ENCODE assay signal across 26 mouse cellular contexts in genomic region chr10:115391896-115392295, GRCm38 (mm10). TPM values are rescaled to one million over a fixed set of nuclear protein-coding genes. Genes with fewer than 3 reads are reported as not detected.
DNase-seq lines count a peak whose midpoint lies in the region; ATAC-seq and TF ChIP-seq lines count a peak whose summit lies in the region.
"Had no signal": no experiment of that assay in that cellular context is flagged by ENCODE, and none has a peak within 500 bp of the region (broad histone marks: within the 10 kb centered on the region; RNA-seq: fewer than 3 reads in every experiment).

No protein-coding gene starts in this region.

- dilution Hi-C loops in CH12.LX (cut with MboI; ENCODE audit: extremely low pct_ligation_motif_present, extremely low pct_unique_long_range_greater_than_20kb, low sequenced_read_pairs) = no loop called here

- in situ Hi-C loops in CH12.LX (cut with MboI; ENCODE audit: low pct_ligation_motif_present, low pct_unique_long_range_greater_than_20kb, low sequenced_read_pairs) = no loop called here

- TF ChIP-seq EP300 in CH12.LX (IDR thresholded peaks at IDR 0.05; ENCODE audit: low read length) = no peak

- H3K27ac ChIP-seq in midbrain, embryonic 11.5 days (ENCODE audit: low read depth, low read length) = no peak overlapping the region
- no peak overlapping the region for H3K27ac ChIP-seq in midbrain, embryonic 16.5 days (ENCODE audit: low read length)
- H3K27ac ChIP-seq in CH12.LX (ENCODE audit: insufficient read depth, low read depth) = no peak overlapping the region
- H3K27ac ChIP-seq: embryonic facial prominence, embryonic 13.5 days; embryonic facial prominence, embryonic 15.5 days; forebrain, embryonic 10.5 days; forebrain, embryonic 12.5 days had no signal

- no peak overlapping the region for H3K9ac ChIP-seq in midbrain, embryonic 11.5 days (ENCODE audit: low read length)
- H3K9ac ChIP-seq in midbrain, embryonic 16.5 days (ENCODE audit: low read depth, low read length) = no peak overlapping the region
- H3K9ac ChIP-seq in CH12.LX (ENCODE audit: insufficient read depth, low read depth) = peak overlapping the region; percentile 32; the same call in 1 of the 2 replicates
- H3K9ac ChIP-seq: embryonic facial prominence, embryonic 13.5 days; embryonic facial prominence, embryonic 15.5 days; forebrain, embryonic 12.5 days had no signal

- TF ChIP-seq CTCF in CH12.LX (conservative IDR thresholded peaks at IDR 0.05 in 1 of 2, IDR thresholded peaks at IDR 0.05 in 1 of 2; ENCODE audit: low read depth in 2 of 2, low read length in 2 of 2) = no peak

- peaks cover 88% of the 10 kb centered on the region for H3K79me2 ChIP-seq in CH12.LX (replicated peaks; ENCODE audit: control insufficient read depth, extremely low read depth, insufficient read depth, poor library complexity, severe bottlenecking)
- peaks cover 98% of the 10 kb centered on the region for H3K79me2 ChIP-seq in myocyte (ENCODE audit: control insufficient read depth, insufficient read depth)

- H3ac ChIP-seq in myocyte (ENCODE audit: control insufficient read depth, insufficient read length) = no peak overlapping the region

- no peaks in the 10 kb centered on the region for H3K9me3 ChIP-seq in midbrain, embryonic 11.5 days (ENCODE audit: control insufficient read depth, low read length)
- H3K9me3 ChIP-seq in midbrain, embryonic 16.5 days (replicated peaks; ENCODE audit: control insufficient read depth, low read length, poor library complexity, severe bottlenecking) = no peaks in the 10 kb centered on the region
- H3K9me3 ChIP-seq in CH12.LX (replicated peaks; ENCODE audit: low read length) = no peaks in the 10 kb centered on the region
- H3K9me3 ChIP-seq: embryonic facial prominence, embryonic 13.5 days; embryonic facial prominence, embryonic 15.5 days; forebrain, embryonic 10.5 days; forebrain, embryonic 12.5 days; G1E had no signal

- peaks cover 3% of the 10 kb centered on the region; the same call in 1 of the 2 replicates for H3K36me3 ChIP-seq in midbrain, embryonic 11.5 days (ENCODE audit: control insufficient read depth, insufficient read depth, low read length)
- peaks cover 5% of the 10 kb centered on the region; the same call in 1 of the 2 replicates for H3K36me3 ChIP-seq in midbrain, embryonic 16.5 days (ENCODE audit: control insufficient read depth, insufficient read depth, low read length)
- H3K36me3 ChIP-seq in CH12.LX (replicated peaks in 1 of 2; ENCODE audit: control insufficient read depth in 1 of 2, insufficient read depth in 1 of 2, low read length in 1 of 2) = peaks cover 22 to 66% of the 10 kb centered on the region in 2 experiments
- H3K36me3 ChIP-seq in myocyte (ENCODE audit: control insufficient read depth, insufficient read depth) = peaks cover 85% of the 10 kb centered on the region

- no peak for ATAC-seq in midbrain, embryonic 11.5 days (ENCODE audit: low FRiP score)
- no peak for ATAC-seq in midbrain, embryonic 16.5 days
- ATAC-seq: activated CD4-positive, CD25-positive, alpha-beta regulatory T cell, adult 4 months; forebrain, embryonic 14.5 days; forebrain, embryonic 16.5 days; Patski had no signal

- peaks cover 10% of the 10 kb centered on the region for H3K4me1 ChIP-seq in midbrain, embryonic 11.5 days (ENCODE audit: control insufficient read depth, insufficient read depth, low read length)
- peaks cover 46% of the 10 kb centered on the region for H3K4me1 ChIP-seq in midbrain, embryonic 16.5 days (ENCODE audit: control insufficient read depth, insufficient read depth, low read length)
- H3K4me1 ChIP-seq in CH12.LX (ENCODE audit: control insufficient read depth in 1 of 2, insufficient read depth in 2 of 2) = peaks cover 7 to 46% of the 10 kb centered on the region in 2 experiments; a peak in 3 of 4 replicates

- 83% methylated on average over 1 of the region's 1 CpGs for WGBS in midbrain, embryonic 11.5 days
- WGBS in midbrain, embryonic 16.5 days = 96% methylated on average over 1 of the region's 1 CpGs

- peak; percentile 51 for DNase-seq in midbrain, embryonic 11.5 days (ENCODE audit: low spot score, missing footprints)
- no peak for DNase-seq in CH12.LX (ENCODE audit: extremely low read depth)
- DNase-seq in right cerebral cortex, postnatal 14 days = no peak
- DNase-seq in frontal cortex, postnatal 10 days (ENCODE audit: low spot score in 2 of 2) = no peak
- DNase-seq: adrenal gland, adult 2 months; adrenal gland, postnatal 10 days; adrenal gland, postnatal 25 days; cerebellum, adult 11 months; cerebellum, adult 18-20 months; cerebellum, adult 8-10 months; cerebellum, adult 9-11 months; cerebellum, postnatal 14 days; cerebellum, postnatal 36 days; embryo, embryonic 11 days had no signal

- no peak overlapping the region for H3K4me3 ChIP-seq in midbrain, embryonic 11.5 days (ENCODE audit: low read depth, low read length)
- no peak overlapping the region for H3K4me3 ChIP-seq in midbrain, embryonic 16.5 days (ENCODE audit: low read depth, low read length)
- peak overlapping the region in 1 of 3 experiments; percentile 32 for H3K4me3 ChIP-seq in CH12.LX (replicated peaks in 1 of 3; ENCODE audit: low read depth in 2 of 3, low read length in 2 of 3, poor library complexity in 1 of 3)
- no peak overlapping the region for H3K4me3 ChIP-seq in myocyte
- H3K4me3 ChIP-seq: embryonic facial prominence, embryonic 13.5 days; embryonic facial prominence, embryonic 15.5 days; erythroblast, embryonic 14.5 days; forebrain, embryonic 10.5 days; forebrain, embryonic 12.5 days had no signal

- TF ChIP-seq POLR2A in CH12.LX (IDR thresholded peaks at IDR 0.05; ENCODE audit: low read depth, low read length) = no peak
- no peak for TF ChIP-seq POLR2A in myocyte (IDR thresholded peaks at IDR 0.05; ENCODE audit: insufficient read length, low read depth)

- no peak for TF ChIP-seq RAD21 in CH12.LX (IDR thresholded peaks at IDR 0.05; ENCODE audit: low read depth, low read length)

- H3K4me2 ChIP-seq in midbrain, embryonic 11.5 days = no peak overlapping the region
- no peak overlapping the region for H3K4me2 ChIP-seq in midbrain, embryonic 16.5 days (ENCODE audit: low read length)
- peak overlapping the region; percentile 87 for H3K4me2 ChIP-seq in CH12.LX (ENCODE audit: insufficient read depth, low read depth, poor library complexity, severe bottlenecking)
- H3K4me2 ChIP-seq in myocyte (ENCODE audit: low read depth) = peak overlapping the region; percentile 19
- H3K4me2 ChIP-seq: embryonic facial prominence, embryonic 13.5 days; embryonic facial prominence, embryonic 15.5 days; forebrain, embryonic 12.5 days had no signal

- no peaks in the 10 kb centered on the region for H3K27me3 ChIP-seq in midbrain, embryonic 11.5 days (ENCODE audit: control insufficient read depth, insufficient read depth, low read length)
- H3K27me3 ChIP-seq in midbrain, embryonic 16.5 days (ENCODE audit: control insufficient read depth, insufficient read depth, low read depth, low read length) = no peaks in the 10 kb centered on the region
- H3K27me3 ChIP-seq in CH12.LX (replicated peaks) (no peaks in the 10 kb centered on the region), myocyte (ENCODE audit: control insufficient read depth, insufficient read depth, insufficient read length) (no peaks in the 10 kb centered on the region)
- H3K27me3 ChIP-seq: embryonic facial prominence, embryonic 13.5 days; embryonic facial prominence, embryonic 15.5 days; forebrain, embryonic 12.5 days; Patski had no signal

TF ChIP-seq in CH12.LX, 34 proteins besides CTCF, POLR2A, EP300 and RAD21:
- TF ChIP-seq MAZ (IDR thresholded peaks at IDR 0.05; ENCODE audit: low read depth, low read length) (no peak), GABPA (IDR thresholded peaks at IDR 0.05; ENCODE audit: insufficient replicate concordance, low read depth, low read length) (no peak), JUND (conservative IDR thresholded peaks at IDR 0.05; ENCODE audit: low read depth, low read length) (no peak)
TF ChIP-seq in CH12.LX: peak in this region for 0.

TF ChIP-seq in myocyte, 11 proteins besides CTCF, POLR2A, EP300 and RAD21 (continues in another document):
- no peak for TF ChIP-seq REST (IDR thresholded peaks at IDR 0.05; ENCODE audit: insufficient read depth, insufficient read length)
- TF ChIP-seq MAX (IDR thresholded peaks at IDR 0.05; ENCODE audit: low read depth) = no peak
- no peak for TF ChIP-seq SRF (IDR thresholded peaks at IDR 0.05; ENCODE audit: control insufficient read depth, insufficient read length, low read depth)
- no peak for TF ChIP-seq USF1 (IDR thresholded peaks at IDR 0.05; ENCODE audit: low read depth)
- no peak for TF ChIP-seq MYOG (IDR thresholded peaks at IDR 0.05; ENCODE audit: control insufficient read depth in 1 of 3, insufficient read depth in 1 of 3, insufficient read length in 2 of 3, low read depth in 2 of 3)
- TF ChIP-seq POLR2AphosphoS2 (IDR thresholded peaks at IDR 0.05; ENCODE audit: insufficient read length, low read depth) = no peak
- TF ChIP-seq MYOD1 (IDR thresholded peaks at IDR 0.05; ENCODE audit: control insufficient read depth in 1 of 3, insufficient read length in 2 of 3, low read depth in 2 of 3) = no peak
- no peak for TF ChIP-seq E2F4 (IDR thresholded peaks at IDR 0.05; ENCODE audit: insufficient read depth)
- TF ChIP-seq TCF12 (IDR thresholded peaks at IDR 0.05; ENCODE audit: insufficient read depth, poor library complexity, severe bottlenecking) = no peak
- no peak for TF ChIP-seq CEBPB (IDR thresholded peaks at IDR 0.05; ENCODE audit: insufficient read depth, poor library complexity, severe bottlenecking)

RNA-seq across cellular contexts. Expression of gene Zfc3h1, which starts 7.1 kb away (rescaled TPM):
- 21.2 and 25.6 TPM in 2 replicates for polyA plus RNA-seq in midbrain, embryonic 11.5 days (2014; fragmentation: Nextera tagmentation; extraction: Ambion mirVana)
- polyA plus RNA-seq in midbrain, embryonic 16.5 days (2015; fragmentation: Nextera tagmentation; extraction: Ambion mirVana) = 14.3 and 17.3 TPM in 2 replicates
- total RNA-seq in CH12.LX (2012; rRNA removed) (29.8 and 40.7 TPM in 2 replicates), CH12.LX (2014; rRNA removed) (51.7 and 58.3 TPM in 2 replicates)
- polyA plus RNA-seq in CH12.LX (2012; ENCODE audit: insufficient read length, low read depth) (39.2 and 48.7 TPM in 2 replicates), myocyte (2012; fragmentation: generic; extraction: Trizol) (9.0 TPM)

RNA-seq across cellular contexts. Expression of gene Thap2, which starts 7.7 kb away (rescaled TPM):
- 23.6 and 24.0 TPM in 2 replicates for polyA plus RNA-seq in midbrain, embryonic 11.5 days (2014; fragmentation: Nextera tagmentation; extraction: Ambion mirVana)
- 22.8 and 24.8 TPM in 2 replicates for polyA plus RNA-seq in midbrain, embryonic 16.5 days (2015; fragmentation: Nextera tagmentation; extraction: Ambion mirVana)
- 7.6 and 11.3 TPM in 2 replicates for total RNA-seq in CH12.LX (2012; rRNA removed)
- total RNA-seq in CH12.LX (2014; rRNA removed) = 6.9 and 7.9 TPM in 2 replicates
- polyA plus RNA-seq in CH12.LX (2012; ENCODE audit: insufficient read length, low read depth) = 4.3 and 4.8 TPM in 2 replicates
- 5.8 TPM for polyA plus RNA-seq in myocyte (2012; fragmentation: generic; extraction: Trizol)

RNA-seq across cellular contexts. Expression of gene Tmem19, which starts 29.6 kb away (rescaled TPM):
- polyA plus RNA-seq in midbrain, embryonic 11.5 days (2014; fragmentation: Nextera tagmentation; extraction: Ambion mirVana) = 39.7 and 42.2 TPM in 2 replicates
- polyA plus RNA-seq in midbrain, embryonic 16.5 days (2015; fragmentation: Nextera tagmentation; extraction: Ambion mirVana) = 37.6 and 38.2 TPM in 2 replicates
- total RNA-seq in CH12.LX (2012; rRNA removed) = 20.9 and 25.7 TPM in 2 replicates
- total RNA-seq in CH12.LX (2014; rRNA removed) = 26.0 and 34.3 TPM in 2 replicates
- 22.9 and 29.3 TPM in 2 replicates for polyA plus RNA-seq in CH12.LX (2012; ENCODE audit: insufficient read length, low read depth)
- 18.0 TPM for polyA plus RNA-seq in myocyte (2012; fragmentation: generic; extraction: Trizol)

Comparison
In these comparisons a context has a peak if more than half of its experiments do, and no peak if none do; other contexts are left out.
1. H3K4me2 ChIP-seq: peak in CH12.LX (single experiment) and myocyte (single experiment); none in midbrain, embryonic 11.5 days (single experiment) and midbrain, embryonic 16.5 days (single experiment).